Mouse (Mus musculus): ENCODE data around the gene 4930469K13Rik. TPM values are rescaled to one million over a fixed set of nuclear protein-coding genes. Genes with fewer than 3 reads are reported as not detected.

4930469K13Rik gene
- polyA plus RNA-seq, 1 experiment: 22.3 TPM

DNA sequence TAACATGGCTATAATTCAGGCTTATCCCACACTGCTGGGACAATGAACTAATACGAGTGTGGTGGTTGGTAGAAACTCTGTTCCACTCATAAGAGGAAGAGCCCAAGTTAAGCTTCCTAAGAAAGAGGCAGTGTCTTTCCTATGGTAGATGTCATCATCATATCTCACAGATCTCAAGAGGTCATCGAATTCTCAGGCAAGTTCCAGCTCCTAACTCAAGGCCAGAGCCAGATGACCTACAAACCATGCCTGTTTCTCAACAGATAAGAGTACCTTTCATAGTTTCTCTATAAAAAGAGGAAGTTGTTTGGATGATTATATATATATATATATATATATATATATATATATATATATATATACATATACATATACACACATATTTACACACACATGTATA lies 111.8 kb downstream of the 4930469K13Rik start:
- Histone ChIP-seq H3K4me3 (ENCODE audit: control insufficient read depth, low read depth, low read length) (no peak overlapping the region), H3K4me1 (ENCODE audit: control insufficient read depth, insufficient read depth, low read length) (no peaks in the 10 kb centered on the region; the same call in 1 of the 2 replicates), H3K36me3 (ENCODE audit: control insufficient read depth, insufficient read depth, low read length) (no peaks in the 10 kb centered on the region), H3K27me3 (ENCODE audit: control insufficient read depth, insufficient read depth, low read length) (no peaks in the 10 kb centered on the region), H3K27ac (ENCODE audit: control insufficient read depth, insufficient read depth, low read depth, low read length) (no peak overlapping the region)
- TF ChIP-seq CTCF (IDR thresholded peaks at IDR 0.05; ENCODE audit: control insufficient read depth, insufficient read depth, insufficient replicate concordance, low read depth, low read length): no peak
- TF ChIP-seq POLR2A (IDR thresholded peaks at IDR 0.05; ENCODE audit: control insufficient read depth, low read depth, low read length): no peak

DNA sequence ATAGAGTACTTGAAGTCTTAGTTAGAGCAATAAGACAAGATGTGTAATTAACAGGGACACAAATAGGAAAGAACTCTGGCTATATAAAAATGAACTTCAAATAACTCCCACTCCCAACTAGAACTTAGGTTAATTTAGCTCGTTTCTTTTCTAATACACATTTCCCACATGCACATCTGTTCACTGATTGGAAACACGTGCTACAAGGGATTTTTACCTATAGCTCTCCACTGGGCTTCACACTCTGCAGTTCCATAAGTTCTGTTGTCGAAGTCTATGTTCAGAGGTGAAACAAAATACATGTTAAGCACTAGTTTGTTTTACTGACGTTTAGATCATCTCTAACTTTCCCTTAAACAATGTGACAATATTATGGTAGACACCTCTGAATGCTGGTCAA lies 118.2 kb downstream of the 4930469K13Rik start:
- no peak overlapping the region for H3K4me3 ChIP-seq (ENCODE audit: control insufficient read depth, low read depth, low read length)
- no peak overlapping the region for H3K27ac ChIP-seq (ENCODE audit: control insufficient read depth, insufficient read depth, low read depth, low read length)
- TF ChIP-seq CTCF (IDR thresholded peaks at IDR 0.05; ENCODE audit: control insufficient read depth, insufficient read depth, insufficient replicate concordance, low read depth, low read length) (no peak), POLR2A (IDR thresholded peaks at IDR 0.05; ENCODE audit: control insufficient read depth, low read depth, low read length) (no peak)
- no peaks in the 10 kb centered on the region; the same call in 1 of the 2 replicates for H3K4me1 ChIP-seq (ENCODE audit: control insufficient read depth, insufficient read depth, low read length)
- no peaks in the 10 kb centered on the region for H3K36me3 ChIP-seq (ENCODE audit: control insufficient read depth, insufficient read depth, low read length)
- no peaks in the 10 kb centered on the region for H3K27me3 ChIP-seq (ENCODE audit: control insufficient read depth, insufficient read depth, low read length)

DNA sequence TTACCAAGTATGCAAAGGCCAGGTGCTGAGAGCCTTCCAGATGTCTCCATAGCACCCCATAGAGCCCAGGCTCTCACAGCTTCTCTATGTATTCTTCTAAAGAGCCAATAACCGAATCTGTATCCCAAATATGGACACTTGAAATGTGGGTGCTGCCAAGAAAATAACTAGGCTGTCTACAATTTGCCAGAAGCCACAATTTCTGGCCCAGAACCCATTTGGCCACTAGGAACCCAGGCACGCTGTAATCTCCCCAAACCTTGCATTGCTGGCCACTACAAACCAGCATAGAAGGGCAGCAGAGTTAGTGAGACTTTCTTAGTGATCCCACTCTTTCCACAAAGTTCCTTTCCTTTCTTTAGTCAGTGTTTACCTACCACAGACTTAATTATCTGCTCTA lies 123.2 kb downstream of the 4930469K13Rik start:
- no peak overlapping the region for H3K27ac ChIP-seq (ENCODE audit: control insufficient read depth, insufficient read depth, low read depth, low read length)
- TF ChIP-seq POLR2A (IDR thresholded peaks at IDR 0.05; ENCODE audit: control insufficient read depth, low read depth, low read length) (no peak), CTCF (IDR thresholded peaks at IDR 0.05; ENCODE audit: control insufficient read depth, insufficient read depth, insufficient replicate concordance, low read depth, low read length) (no peak)
- no peaks in the 10 kb centered on the region for H3K27me3 ChIP-seq (ENCODE audit: control insufficient read depth, insufficient read depth, low read length)
- no peaks in the 10 kb centered on the region for H3K36me3 ChIP-seq (ENCODE audit: control insufficient read depth, insufficient read depth, low read length)
- H3K4me3 ChIP-seq (ENCODE audit: control insufficient read depth, low read depth, low read length): no peak overlapping the region
- no peaks in the 10 kb centered on the region for H3K4me1 ChIP-seq (ENCODE audit: control insufficient read depth, insufficient read depth, low read length)

DNA sequence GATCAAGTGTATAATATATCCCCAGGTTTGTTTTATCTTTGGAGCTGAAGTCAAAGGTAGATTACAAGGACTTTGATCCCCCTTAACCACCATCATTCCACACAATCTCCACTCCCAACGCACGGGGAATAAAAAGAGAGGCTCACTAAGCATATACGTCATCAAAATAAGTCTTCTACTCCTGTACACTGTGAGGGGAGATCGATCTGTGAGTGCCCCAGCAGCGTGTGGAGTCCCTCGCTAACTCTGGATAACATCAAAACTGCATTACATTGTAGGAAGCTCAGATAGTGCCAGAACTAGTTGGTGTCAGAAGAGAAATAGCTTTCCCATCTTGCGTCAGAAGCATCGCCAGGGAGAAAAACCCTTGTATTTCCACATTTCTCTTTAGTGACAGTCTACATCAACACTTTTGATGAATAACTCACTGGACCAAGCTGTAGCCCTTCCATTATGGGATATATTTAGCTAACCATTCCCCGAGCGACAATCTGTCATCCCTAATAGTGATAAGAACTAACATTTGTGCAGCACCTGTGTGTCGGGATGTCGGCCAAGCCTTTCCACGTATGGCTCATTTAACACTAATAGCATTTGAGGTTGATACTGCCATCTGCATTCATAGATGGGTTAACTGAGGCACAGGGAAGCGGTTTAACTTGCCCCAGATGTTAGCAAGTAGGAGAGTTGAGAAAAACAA lies 123.9 kb downstream of the 4930469K13Rik start:
- TF ChIP-seq CTCF (IDR thresholded peaks at IDR 0.05; ENCODE audit: control insufficient read depth, insufficient read depth, insufficient replicate concordance, low read depth, low read length) (no peak), POLR2A (IDR thresholded peaks at IDR 0.05; ENCODE audit: control insufficient read depth, low read depth, low read length) (no peak)
- Histone ChIP-seq H3K4me1 (ENCODE audit: control insufficient read depth, insufficient read depth, low read length) (no peaks in the 10 kb centered on the region), H3K27ac (ENCODE audit: control insufficient read depth, insufficient read depth, low read depth, low read length) (no peak overlapping the region), H3K27me3 (ENCODE audit: control insufficient read depth, insufficient read depth, low read length) (no peaks in the 10 kb centered on the region), H3K4me3 (ENCODE audit: control insufficient read depth, low read depth, low read length) (no peak overlapping the region), H3K36me3 (ENCODE audit: control insufficient read depth, insufficient read depth, low read length) (no peaks in the 10 kb centered on the region)

DNA sequence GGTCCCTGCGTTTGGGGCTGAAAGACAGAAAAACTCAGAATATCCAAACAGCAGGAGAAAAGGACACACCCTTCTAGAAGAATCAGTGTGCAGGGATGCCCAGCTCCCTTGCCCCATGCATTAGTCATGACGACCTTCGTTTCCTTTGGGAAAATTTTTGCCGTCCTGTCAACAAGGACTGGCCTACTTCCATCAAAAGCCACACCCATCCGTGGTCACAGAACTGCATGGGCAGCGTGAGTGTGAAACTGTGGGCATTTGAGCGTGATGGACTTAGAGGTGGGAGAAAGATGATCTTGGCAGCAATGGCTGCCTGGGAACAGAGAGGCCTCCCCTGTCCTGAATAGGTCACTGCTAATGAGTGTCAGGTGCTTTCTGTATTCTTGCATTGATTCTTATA lies 126.2 kb downstream of the 4930469K13Rik start:
- Histone ChIP-seq H3K36me3 (ENCODE audit: control insufficient read depth, insufficient read depth, low read length) (no peaks in the 10 kb centered on the region), H3K27me3 (ENCODE audit: control insufficient read depth, insufficient read depth, low read length) (no peaks in the 10 kb centered on the region), H3K27ac (ENCODE audit: control insufficient read depth, insufficient read depth, low read depth, low read length) (no peak overlapping the region), H3K4me3 (ENCODE audit: control insufficient read depth, low read depth, low read length) (no peak overlapping the region), H3K4me1 (ENCODE audit: control insufficient read depth, insufficient read depth, low read length) (no peaks in the 10 kb centered on the region)
- TF ChIP-seq CTCF (IDR thresholded peaks at IDR 0.05; ENCODE audit: control insufficient read depth, insufficient read depth, insufficient replicate concordance, low read depth, low read length): no peak
- TF ChIP-seq POLR2A (IDR thresholded peaks at IDR 0.05; ENCODE audit: control insufficient read depth, low read depth, low read length): no peak

DNA sequence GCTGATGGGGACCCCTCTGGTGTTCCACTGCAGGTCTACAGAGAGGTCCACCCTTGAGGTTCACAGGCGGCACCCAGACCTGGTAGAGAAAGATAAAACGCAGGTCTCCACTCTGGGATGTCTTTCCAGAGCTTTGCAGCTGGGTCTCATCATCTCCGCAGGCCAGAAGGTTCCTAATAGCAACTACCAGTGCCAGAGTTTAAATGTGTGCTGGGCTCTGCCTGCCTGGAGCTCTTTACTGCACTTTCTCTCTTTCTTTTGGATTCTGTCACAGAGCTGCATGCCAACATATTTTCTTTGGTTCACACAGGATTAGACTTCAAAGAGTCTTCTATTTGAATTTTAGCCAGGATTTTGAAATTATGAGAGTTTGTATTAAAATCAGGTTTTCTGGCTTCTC lies 129.2 kb downstream of the 4930469K13Rik start:
- no peak for TF ChIP-seq CTCF (IDR thresholded peaks at IDR 0.05; ENCODE audit: control insufficient read depth, insufficient read depth, insufficient replicate concordance, low read depth, low read length)
- no peak for TF ChIP-seq POLR2A (IDR thresholded peaks at IDR 0.05; ENCODE audit: control insufficient read depth, low read depth, low read length)
- Histone ChIP-seq H3K36me3 (ENCODE audit: control insufficient read depth, insufficient read depth, low read length) (no peaks in the 10 kb centered on the region), H3K4me3 (ENCODE audit: control insufficient read depth, low read depth, low read length) (no peak overlapping the region), H3K27ac (ENCODE audit: control insufficient read depth, insufficient read depth, low read depth, low read length) (no peak overlapping the region), H3K27me3 (ENCODE audit: control insufficient read depth, insufficient read depth, low read length) (no peaks in the 10 kb centered on the region), H3K4me1 (ENCODE audit: control insufficient read depth, insufficient read depth, low read length) (no peaks in the 10 kb centered on the region; the same call in 1 of the 2 replicates)

DNA sequence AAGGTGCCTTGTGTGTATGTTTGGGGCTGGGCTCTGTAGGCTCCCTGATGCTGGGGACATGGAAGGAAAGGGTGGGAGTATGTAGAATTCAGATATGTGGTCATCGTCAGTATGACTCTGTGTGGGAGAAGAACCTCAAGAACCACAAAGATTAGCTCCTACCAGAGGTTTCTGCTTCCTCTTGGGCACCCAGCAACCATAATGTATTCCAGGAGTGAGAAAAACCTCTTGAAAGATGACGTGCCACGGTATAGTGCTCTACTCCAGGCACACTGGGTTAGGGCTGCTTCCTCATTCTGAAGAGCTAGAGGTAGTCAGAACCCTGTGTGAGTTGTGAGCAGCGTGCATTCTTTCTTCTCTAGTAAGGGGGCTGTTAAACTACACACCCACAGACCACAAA lies 130.6 kb downstream of the 4930469K13Rik start:
- no peaks in the 10 kb centered on the region; the same call in 1 of the 2 replicates for H3K4me1 ChIP-seq (ENCODE audit: control insufficient read depth, insufficient read depth, low read length)
- H3K4me3 ChIP-seq (ENCODE audit: control insufficient read depth, low read depth, low read length): no peak overlapping the region
- TF ChIP-seq CTCF (IDR thresholded peaks at IDR 0.05; ENCODE audit: control insufficient read depth, insufficient read depth, insufficient replicate concordance, low read depth, low read length) (no peak), POLR2A (IDR thresholded peaks at IDR 0.05; ENCODE audit: control insufficient read depth, low read depth, low read length) (no peak)
- H3K36me3 ChIP-seq (ENCODE audit: control insufficient read depth, insufficient read depth, low read length): no peaks in the 10 kb centered on the region
- no peaks in the 10 kb centered on the region for H3K27me3 ChIP-seq (ENCODE audit: control insufficient read depth, insufficient read depth, low read length)
- no peak overlapping the region for H3K27ac ChIP-seq (ENCODE audit: control insufficient read depth, insufficient read depth, low read depth, low read length)
